ENCODE assay signal across 9 mouse cellular contexts in the genomic region with DNA sequence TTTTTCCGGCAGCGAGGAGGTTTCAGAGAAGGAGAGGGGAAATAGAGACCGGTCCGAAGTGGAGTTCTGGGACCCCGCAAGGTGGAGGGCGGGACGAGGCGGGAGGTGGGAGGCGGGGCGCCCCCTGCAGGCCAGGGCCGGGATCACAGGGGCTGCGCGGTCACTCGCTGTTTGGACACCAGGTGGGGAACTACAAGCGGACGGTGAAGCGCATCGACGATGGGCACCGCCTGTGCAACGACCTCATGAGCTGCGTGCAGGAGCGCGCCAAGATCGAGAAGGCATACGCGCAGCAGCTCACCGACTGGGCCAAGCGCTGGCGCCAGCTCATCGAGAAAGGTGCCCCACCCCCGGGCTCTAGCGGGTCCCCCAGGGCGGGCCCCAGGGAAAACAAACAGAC. TPM values are rescaled to one million over a fixed set of nuclear protein-coding genes. Genes with fewer than 3 reads are reported as not detected.
DNase-seq lines count a peak whose midpoint lies in the region; ATAC-seq lines count a peak whose summit lies in the region.
"Had no signal": no experiment of that assay in that cellular context is flagged by ENCODE, and none has a peak within 500 bp of the region (broad histone marks: within the 10 kb centered on the region; RNA-seq: fewer than 3 reads in every experiment).

No protein-coding gene starts in this region.

- peak; percentile 30 for DNase-seq in CD4-positive helper T cell, adult 2 months (ENCODE audit: low read depth, low spot score)
- peak; percentile 69 for DNase-seq in R1 (ENCODE audit: low read depth, low spot score)
- DNase-seq in heart, postnatal 4 days = peak; percentile 70
- peak; percentile 69 for DNase-seq in testis, postnatal 14 days (ENCODE audit: low spot score)
- DNase-seq in left cerebral cortex, postnatal 36 days (ENCODE audit: low spot score in 2 of 2) = no peak

- H3K36me3 ChIP-seq in embryonic facial prominence, embryonic 12.5 days = no peaks in the 10 kb centered on the region
- H3K36me3 ChIP-seq in limb, embryonic 13.5 days = no peaks in the 10 kb centered on the region
- 0 out of 2 replicates have a peak, but pooled peaks cover 8% of the 10 kb centered on the region for H3K36me3 ChIP-seq in midbrain, embryonic 13.5 days

- no peak for ATAC-seq in embryonic facial prominence, embryonic 12.5 days (ENCODE audit: insufficient number of reproducible peaks, insufficient read depth, low FRiP score, low TSS enrichment)
- no peak for ATAC-seq in limb, embryonic 13.5 days (ENCODE audit: low FRiP score, low read depth)
- ATAC-seq in midbrain, embryonic 13.5 days = no peak

- H3K4me3 ChIP-seq in embryonic facial prominence, embryonic 12.5 days = peak overlapping the region; percentile 26
- H3K4me3 ChIP-seq in limb, embryonic 13.5 days = peak overlapping the region; percentile 33
- H3K4me3 ChIP-seq in midbrain, embryonic 13.5 days (replicated peaks) = peak overlapping the region; percentile 27

- intact Hi-C loops in left cerebral cortex, postnatal 36 days (cut with DNase I) = loop anchor here (5.0 kb wide), 2 partner anchors 45 to 60 kb away; a partner anchor contains a TSS

- WGBS in embryonic facial prominence, embryonic 12.5 days = under 1% methylated on average over 33 of the region's 34 CpGs
- WGBS in limb, embryonic 13.5 days = 1% methylated on average over 34 of the region's 34 CpGs
- 1% methylated on average over 34 of the region's 34 CpGs for WGBS in midbrain, embryonic 13.5 days

- no peak overlapping the region for H3K9ac ChIP-seq in embryonic facial prominence, embryonic 12.5 days
- peak overlapping the region; percentile 57 for H3K9ac ChIP-seq in limb, embryonic 13.5 days
- no peak overlapping the region; the same call in 1 of the 2 replicates for H3K9ac ChIP-seq in midbrain, embryonic 13.5 days (replicated peaks)

- H3K9me3 ChIP-seq in embryonic facial prominence, embryonic 12.5 days = no peaks in the 10 kb centered on the region
- 0 out of 2 replicates have a peak, but pooled peaks cover 3% of the 10 kb centered on the region for H3K9me3 ChIP-seq in limb, embryonic 13.5 days
- H3K9me3 ChIP-seq in midbrain, embryonic 13.5 days = 0 out of 2 replicates have a peak, but pooled peaks cover 3% of the 10 kb centered on the region

- H3K27me3 ChIP-seq in embryonic facial prominence, embryonic 12.5 days = peaks cover 18% of the 10 kb centered on the region; the same call in 1 of the 2 replicates
- H3K27me3 ChIP-seq in limb, embryonic 13.5 days = peaks cover 27% of the 10 kb centered on the region
- peaks cover 31% of the 10 kb centered on the region for H3K27me3 ChIP-seq in midbrain, embryonic 13.5 days

- no peak overlapping the region for H3K27ac ChIP-seq in embryonic facial prominence, embryonic 12.5 days
- 0 out of 2 replicates have a peak overlapping the region, but pooled peaks have one; percentile 39 for H3K27ac ChIP-seq in limb, embryonic 13.5 days
- no peak overlapping the region for H3K27ac ChIP-seq in midbrain, embryonic 13.5 days

- peak overlapping the region; percentile 56 for H3K4me2 ChIP-seq in embryonic facial prominence, embryonic 12.5 days (replicated peaks)
- peak overlapping the region; percentile 68 for H3K4me2 ChIP-seq in limb, embryonic 13.5 days (replicated peaks)
- peak overlapping the region; percentile 53 for H3K4me2 ChIP-seq in midbrain, embryonic 13.5 days (replicated peaks)

- peaks cover 4% of the 10 kb centered on the region; the same call in 1 of the 2 replicates for H3K4me1 ChIP-seq in embryonic facial prominence, embryonic 12.5 days
- H3K4me1 ChIP-seq in limb, embryonic 13.5 days = peaks cover 15% of the 10 kb centered on the region
- peaks cover 20% of the 10 kb centered on the region for H3K4me1 ChIP-seq in midbrain, embryonic 13.5 days (replicated peaks)

RNA-seq across cellular contexts. Expression of a gene that starts 26.2 kb away (rescaled TPM):
- polyA plus RNA-seq in embryonic facial prominence, embryonic 12.5 days (2016; fragmentation: Nextera tagmentation; extraction: Ambion mirVana) = 0.40 and 0.71 TPM in 2 replicates
- total RNA-seq in heart, postnatal 4 days (2021) = under 1 TPM; 0.16 to 0.38 TPM
- polyA plus RNA-seq in limb, embryonic 13.5 days (2015; fragmentation: Nextera tagmentation; extraction: Ambion mirVana) = 0.17 and 0.34 TPM in 2 replicates
- 0.90 and 1.3 TPM in 2 replicates for polyA plus RNA-seq in midbrain, embryonic 13.5 days (2015; fragmentation: Nextera tagmentation; extraction: Ambion mirVana)
- under 1 TPM; 0.48 to 0.49 TPM for total RNA-seq in left cerebral cortex, postnatal 36 days (2021)
- total RNA-seq: layer of hippocampus, postnatal 25 days had no signal

RNA-seq across cellular contexts. Expression of a gene that starts 47.2 kb away (rescaled TPM):
- 6.5 and 7.5 TPM in 2 replicates for polyA plus RNA-seq in embryonic facial prominence, embryonic 12.5 days (2016; fragmentation: Nextera tagmentation; extraction: Ambion mirVana)
- under 1 TPM in 1 of 2 experiments, not detected in 1; 0.17 TPM for total RNA-seq in heart, postnatal 4 days (2021)
- polyA plus RNA-seq in limb, embryonic 13.5 days (2015; fragmentation: Nextera tagmentation; extraction: Ambion mirVana) = 5.0 and 6.2 TPM in 2 replicates
- 19.9 and 23.6 TPM in 2 replicates for polyA plus RNA-seq in midbrain, embryonic 13.5 days (2015; fragmentation: Nextera tagmentation; extraction: Ambion mirVana)
- total RNA-seq in left cerebral cortex, postnatal 36 days (2021) = 100 to 1,000 TPM; 422 to 452 TPM

Comparison
In these comparisons a context has a peak if more than half of its experiments do, and no peak if none do; other contexts are left out.
1. DNase-seq: peak in CD4-positive helper T cell, adult 2 months (single experiment), R1 (single experiment), heart, postnatal 4 days (single experiment) and testis, postnatal 14 days (single experiment); none in left cerebral cortex, postnatal 36 days (0 of 2).
2. Peak in every context shown above with its lines, with median percentiles within 50 percentile points of each other: H3K4me2 ChIP-seq and H3K4me3 ChIP-seq.